Mouse (Mus musculus) urinary bladder, postnatal 25 days (tissue): Measurements from ENCODE around the gene Shoc2.

Source experiments
- DNase-seq: peaks from one replicate; pipeline ENCODE4 v3.0.0; 2022; ENCODE audit warnings: low spot score

The Shoc2 gene

DNA sequence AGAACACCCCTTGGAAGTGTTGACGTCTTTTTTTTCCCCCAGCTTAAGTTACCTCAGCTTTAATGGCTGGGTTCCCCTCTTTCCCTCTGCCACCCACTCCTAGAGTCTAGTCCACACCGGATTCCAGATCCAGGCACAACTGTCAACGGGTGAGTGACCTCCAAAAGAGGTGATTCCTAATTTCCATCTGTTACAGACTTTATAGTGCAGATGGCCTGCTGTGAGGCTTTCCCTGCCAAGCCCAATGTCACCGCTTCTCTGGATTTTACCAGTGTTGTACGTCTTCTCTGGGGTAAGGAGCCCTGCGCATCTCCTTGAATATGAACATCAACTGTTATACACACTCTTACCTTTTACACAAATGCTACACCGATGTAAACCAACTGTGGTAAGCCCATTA lies 95.3 kb downstream of the Shoc2 start:
- no peak for DNase-seq

DNA sequence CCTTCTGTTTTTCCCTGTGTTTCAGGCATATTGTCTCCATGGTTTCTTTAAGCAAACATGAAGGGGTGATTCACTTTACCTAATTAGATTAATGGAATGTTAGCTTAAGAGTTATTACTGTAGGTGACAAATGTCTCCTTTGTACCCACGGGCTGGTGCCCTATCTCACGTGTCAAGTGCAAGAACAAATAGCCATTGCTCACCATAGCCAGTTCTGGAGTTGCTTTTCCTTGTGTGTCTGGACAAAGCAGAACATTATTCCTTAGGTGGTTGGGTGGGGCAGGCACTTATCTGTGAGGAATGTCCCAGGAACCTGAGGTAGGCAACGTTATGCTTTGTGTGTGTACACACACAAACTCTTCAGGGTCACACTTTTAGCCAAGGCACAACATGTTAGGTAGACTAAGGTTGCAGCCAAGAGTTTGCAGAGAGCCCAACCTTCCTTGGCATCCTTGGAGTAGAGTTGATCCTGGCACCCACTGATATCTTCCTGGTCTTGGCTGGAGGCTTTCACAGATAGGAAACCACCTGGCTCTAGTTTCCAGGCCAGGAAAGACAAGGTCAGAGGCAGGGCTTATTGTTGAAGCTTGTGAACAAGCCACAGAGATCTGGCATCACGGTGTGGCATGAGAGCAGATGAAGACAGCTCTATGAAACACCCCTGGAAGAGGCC lies 96.4 kb downstream of the Shoc2 start:
- DNase-seq: no peak

DNA sequence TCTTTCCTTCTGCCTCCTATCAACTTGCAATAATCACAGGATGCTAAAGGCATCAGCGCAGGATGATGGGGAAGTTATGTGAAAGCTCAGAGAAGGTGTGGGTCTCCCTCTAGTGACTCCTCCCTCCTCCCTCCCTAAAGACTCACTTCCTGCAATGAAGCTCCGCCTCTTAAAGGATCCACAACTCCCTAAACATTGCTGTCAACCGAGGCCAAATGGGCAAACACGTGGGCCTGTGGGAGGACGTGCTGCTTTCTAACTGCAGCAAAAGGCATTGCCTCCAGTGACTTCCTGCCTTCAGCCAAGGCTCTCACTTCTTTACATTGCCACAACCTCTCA lies 96.9 kb downstream of the Shoc2 start:
- DNase-seq: no peak

- no peak for DNase-seq
Measured at GRCm38 (mm10) chr19:54043851-54044250, 99.7 kb downstream of the Shoc2 start, which contains the start of gene Adra2a. TSS of gene Adra2a (plus strand) at chr19:54044151.

GRCm38 (mm10) chr19:54044507-54045371 lies 100.6 kb downstream of the Shoc2 start:
- peak; percentile 43 for DNase-seq

DNA sequence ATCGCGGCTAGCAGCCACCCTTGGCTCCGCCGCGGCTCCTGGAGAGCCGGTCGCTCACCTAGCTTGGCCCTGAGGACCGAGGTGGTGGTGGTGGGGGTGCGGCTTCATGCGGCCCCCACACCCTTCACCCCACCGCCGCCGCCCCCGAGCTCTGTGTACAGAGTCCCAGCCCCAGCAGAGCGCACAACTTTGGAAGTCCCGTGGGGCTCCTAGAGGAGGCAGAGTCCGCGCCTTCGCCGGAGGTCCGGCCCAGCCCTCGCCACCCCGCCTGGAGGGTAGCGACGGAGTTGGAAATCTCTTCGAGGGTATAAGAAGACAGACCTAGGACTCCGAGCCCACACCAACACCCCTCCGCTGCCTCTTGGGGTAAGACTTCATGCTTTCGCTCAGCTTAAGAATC lies 101.3 kb downstream of the Shoc2 start:
- peak; percentile 9 for DNase-seq

DNA sequence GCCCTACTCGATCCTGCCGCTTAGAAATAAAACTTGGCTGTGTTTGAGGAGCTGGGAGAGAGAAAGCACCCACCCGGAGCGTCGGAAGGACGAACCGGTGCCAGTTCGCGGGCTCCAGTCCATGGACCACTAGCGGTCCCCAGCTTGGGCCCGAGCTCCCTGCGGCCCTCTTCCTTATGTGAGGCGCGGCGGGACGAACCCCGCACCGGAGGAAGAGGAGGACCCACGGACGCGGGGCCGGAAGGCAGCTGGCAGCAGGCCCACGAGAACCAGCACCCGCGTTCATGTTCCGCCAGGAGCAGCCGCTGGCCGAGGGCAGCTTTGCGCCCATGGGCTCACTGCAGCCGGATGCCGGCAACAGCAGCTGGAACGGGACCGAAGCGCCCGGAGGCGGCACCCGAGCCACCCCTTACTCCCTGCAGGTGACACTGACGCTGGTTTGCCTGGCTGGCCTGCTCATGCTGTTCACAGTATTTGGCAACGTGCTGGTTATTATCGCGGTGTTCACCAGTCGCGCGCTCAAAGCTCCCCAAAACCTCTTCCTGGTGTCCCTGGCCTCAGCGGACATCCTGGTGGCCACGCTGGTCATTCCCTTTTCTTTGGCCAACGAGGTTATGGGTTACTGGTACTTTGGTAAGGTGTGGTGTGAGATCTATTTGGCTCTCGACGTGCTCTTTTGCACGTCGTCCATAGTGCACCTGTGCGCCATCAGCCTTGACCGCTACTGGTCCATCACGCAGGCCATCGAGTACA lies 102.0 kb downstream of the Shoc2 start:
- peak; percentile 7 for DNase-seq

GRCm38 (mm10) chr19:54046684-54047070 lies 102.6 kb downstream of the Shoc2 start:
- DNase-seq: no peak

DNA sequence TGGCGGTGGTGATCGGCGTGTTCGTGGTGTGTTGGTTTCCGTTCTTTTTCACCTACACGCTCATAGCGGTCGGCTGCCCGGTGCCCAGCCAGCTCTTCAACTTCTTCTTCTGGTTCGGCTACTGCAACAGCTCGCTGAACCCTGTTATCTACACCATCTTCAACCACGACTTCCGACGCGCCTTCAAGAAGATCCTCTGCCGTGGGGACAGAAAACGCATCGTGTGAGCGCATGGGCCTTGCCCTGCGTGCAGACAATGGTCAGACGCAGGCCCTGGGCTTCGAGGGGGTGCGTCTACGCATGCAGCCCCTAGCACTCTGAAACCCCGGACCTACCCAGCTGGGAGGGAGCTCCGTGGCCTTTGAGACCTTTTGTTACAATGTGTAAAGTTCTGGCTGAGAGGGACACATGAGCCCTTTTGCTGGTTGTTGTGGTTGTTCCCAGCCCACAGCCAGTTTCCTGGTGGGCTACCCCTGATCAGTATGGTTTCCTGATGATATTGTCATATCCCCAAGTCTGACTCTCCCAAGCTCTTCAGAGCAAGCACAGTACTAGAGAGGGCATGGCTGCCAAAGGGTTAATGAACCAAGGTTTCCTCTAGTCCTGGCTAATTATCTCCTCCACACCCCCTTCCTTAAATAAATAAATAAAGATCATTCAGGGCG lies 103.4 kb downstream of the Shoc2 start:
- DNase-seq: no peak

DNA sequence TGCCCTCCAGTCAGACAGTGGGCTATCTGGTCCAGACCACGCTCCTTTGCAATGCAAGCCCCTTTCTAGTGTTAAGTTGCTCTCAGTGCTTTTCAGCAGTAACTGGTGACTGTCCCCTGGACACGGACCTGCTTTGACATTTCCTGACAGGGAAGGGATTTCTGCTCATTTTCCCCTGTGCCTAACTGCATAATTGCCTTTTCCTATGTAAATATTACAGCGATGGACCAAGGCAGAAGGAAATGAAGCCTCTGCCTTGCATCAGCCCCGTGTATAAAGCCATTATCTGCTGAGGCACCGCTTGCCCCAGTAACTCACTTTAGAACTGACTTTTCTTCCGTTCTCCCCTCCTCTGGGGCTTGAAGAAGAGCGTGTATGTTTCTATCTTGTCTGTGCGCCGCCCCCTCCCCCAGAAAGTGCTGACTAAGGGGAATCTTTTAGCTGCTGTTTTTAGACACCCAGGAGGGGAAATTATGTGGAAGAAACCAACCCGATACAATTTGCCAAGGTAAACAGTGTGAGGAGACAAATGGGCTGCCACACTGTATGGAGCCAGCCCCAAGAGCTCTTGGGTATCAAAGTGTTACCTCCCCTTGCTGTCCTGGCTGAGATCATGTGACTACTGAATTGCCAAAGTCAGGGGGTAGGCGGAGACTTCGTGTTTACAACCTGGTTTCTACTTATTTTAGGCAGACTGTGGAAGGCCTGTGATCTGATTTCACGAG lies 104.2 kb downstream of the Shoc2 start:
- DNase-seq: no peak

DNA sequence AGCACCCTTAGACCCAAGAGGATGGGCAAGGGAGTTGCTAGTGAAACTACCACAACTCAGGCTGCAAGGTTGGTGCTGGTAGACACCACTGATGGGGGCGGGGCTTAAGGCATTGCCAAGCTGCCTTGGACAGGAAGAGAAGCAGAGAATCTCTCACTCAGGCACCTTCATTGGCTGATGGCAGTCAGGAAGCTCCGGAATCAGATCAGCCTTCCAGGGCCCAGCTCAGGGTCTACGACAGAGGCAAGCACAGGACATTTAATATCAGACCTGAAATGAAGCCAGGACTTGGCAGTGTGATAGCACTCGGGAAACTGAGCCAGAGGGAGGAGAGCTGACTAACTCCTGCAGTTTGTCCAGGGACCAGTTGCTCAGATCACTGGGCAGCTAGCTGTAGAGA lies 107.5 kb downstream of the Shoc2 start:
- DNase-seq: no peak

DNA sequence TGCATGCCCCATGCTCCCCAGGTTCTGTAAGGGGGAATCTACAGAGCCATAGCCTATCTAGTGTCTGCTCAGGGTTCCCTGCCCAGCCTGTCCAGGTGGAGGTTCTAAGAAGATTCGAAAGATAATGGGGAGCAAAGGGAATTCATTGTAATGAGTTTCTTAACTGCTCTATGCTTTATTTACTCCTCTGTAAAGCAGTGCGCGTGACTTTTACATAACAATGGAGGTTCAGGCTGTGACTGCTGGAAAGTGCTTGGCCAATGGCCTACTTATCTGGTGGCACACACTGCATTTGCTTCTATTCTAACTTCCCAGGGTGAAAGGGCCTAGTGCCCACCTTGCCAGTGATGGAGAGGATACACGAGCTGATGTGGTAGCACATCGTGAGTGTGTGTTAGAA lies 111.7 kb downstream of the Shoc2 start:
- no peak for DNase-seq

GRCm38 (mm10) chr19:54068447-54068846 lies 124.3 kb downstream of the Shoc2 start:
- DNase-seq: no peak

GRCm38 (mm10) chr19:54070521-54070920 lies 126.4 kb downstream of the Shoc2 start:
- DNase-seq: peak; percentile 44

GRCm38 (mm10) chr19:54072233-54072800 lies 128.2 kb downstream of the Shoc2 start:
- no peak for DNase-seq

GRCm38 (mm10) chr19:54076362-54077349 lies 132.6 kb downstream of the Shoc2 start:
- DNase-seq: no peak

GRCm38 (mm10) chr19:54081303-54081702 lies 137.2 kb downstream of the Shoc2 start:
- DNase-seq: no peak

DNA sequence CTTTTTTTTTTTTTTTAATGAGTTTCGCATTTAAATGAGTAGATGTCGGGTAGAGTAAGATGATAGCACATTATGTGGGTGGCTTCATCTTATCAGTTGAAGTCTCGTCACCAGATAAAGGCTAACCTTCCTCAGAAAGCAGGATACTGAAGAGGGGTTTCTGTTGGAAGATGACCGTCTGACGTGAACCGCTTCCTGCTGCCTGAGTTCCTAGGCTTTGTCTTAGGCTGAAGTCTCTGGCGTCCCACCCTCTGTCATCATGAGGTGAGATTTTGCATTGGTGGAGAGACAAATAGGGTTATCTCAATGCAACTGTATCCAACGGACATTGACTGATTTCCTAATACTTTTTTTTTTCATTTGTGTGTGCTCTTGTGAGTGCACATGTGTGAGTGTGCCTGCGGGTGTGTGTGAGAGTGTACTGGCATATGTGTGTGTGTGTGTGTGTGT lies 137.6 kb downstream of the Shoc2 start:
- no peak for DNase-seq
